Mouse (Mus musculus) small intestine, adult 2 months (tissue): ENCODE data around the gene Rps21.

ENCODE experiments used
- CTCF ChIP-seq: fragments of 200-500 bp; IDR thresholded peaks from 2 replicates; pipeline ENCODE4 v1.5.1; 2012; ENCODE audit warnings: low read depth, mild to moderate bottlenecking, control low read depth, inconsistent platforms, low read length, moderate library complexity, mixed read lengths; ENCODE audit not compliant: insufficient replicate concordance, insufficient read length; ENCODE audit errors: extremely low read depth
- POLR2A ChIP-seq: fragments of 200-500 bp; IDR thresholded peaks from 2 replicates; pipeline ENCODE4 v1.6.1; 2012; ENCODE audit warnings: low read depth, mild to moderate bottlenecking, control low read depth, inconsistent platforms, low read length, moderate library complexity

DNA sequence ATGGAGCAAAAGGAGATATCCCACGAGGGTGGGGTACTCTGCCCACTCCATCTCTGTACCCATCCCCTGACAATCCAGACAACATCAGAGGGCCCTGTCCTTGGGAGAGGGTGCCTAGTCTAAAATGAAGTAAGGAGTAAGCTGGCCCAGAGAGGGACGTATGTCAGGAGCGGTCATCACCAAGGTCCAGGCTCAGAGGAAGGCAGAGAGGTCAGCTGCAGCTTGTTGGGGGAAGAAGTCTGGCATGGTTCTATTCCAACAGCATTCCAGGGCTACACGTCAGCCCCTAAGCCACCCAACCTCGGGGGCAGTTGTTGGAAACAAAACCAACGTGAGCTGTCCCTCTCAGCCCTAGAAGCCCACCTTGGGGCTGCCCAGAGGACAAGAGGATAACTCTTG is 29.1 kb upstream of the Rps21 start:
- TF ChIP-seq POLR2A (no peak), CTCF (no peak)
